Mouse (Mus musculus): ENCODE data around the gene Iqsec2. TPM values are rescaled to one million over a fixed set of nuclear protein-coding genes. Genes with fewer than 3 reads are reported as not detected.

Iqsec2 gene
- 52.8 and 55.6 TPM in 2 replicates for polyA plus RNA-seq (2012; rRNA removed)

DNA sequence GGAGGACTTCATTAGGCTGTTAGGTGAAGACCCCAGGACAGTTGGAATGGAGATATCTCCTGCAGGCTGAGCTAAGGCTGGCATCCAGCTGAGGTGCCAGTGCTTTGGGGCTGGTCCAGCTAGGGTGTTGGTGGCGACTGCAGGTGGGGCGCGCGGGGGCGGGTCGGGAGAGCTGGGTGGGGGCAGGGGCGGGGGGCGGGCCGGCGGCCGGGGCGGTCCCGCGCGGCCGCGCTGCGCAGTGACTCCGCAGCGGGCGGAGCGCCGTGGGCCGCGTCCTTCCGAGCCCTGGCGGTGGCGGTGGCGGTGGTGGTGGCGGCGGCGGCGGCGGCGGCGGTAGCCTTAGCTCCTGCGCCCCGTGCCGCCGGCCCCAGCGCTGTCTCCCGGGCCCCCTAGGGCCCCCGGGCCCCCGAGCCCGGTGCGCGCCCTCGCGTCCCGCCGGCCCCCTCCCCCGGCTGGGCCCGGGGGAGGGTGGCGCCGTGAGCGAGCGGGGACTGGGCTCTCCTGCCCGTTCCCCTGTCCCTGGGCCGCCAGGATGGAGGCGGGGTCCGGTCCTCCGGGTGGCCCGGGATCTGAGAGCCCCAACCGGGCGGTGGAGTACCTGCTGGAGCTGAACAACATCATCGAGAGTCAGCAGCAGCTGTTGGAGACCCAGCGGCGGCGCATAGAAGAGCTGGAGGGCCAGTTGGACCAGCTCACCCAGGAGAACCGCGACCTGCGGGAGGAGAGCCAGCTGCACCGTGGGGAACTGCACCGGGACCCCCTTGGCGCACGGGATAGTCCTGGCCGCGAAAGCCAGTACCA is at the start of gene Iqsec2:
Gene Iqsec2 (plus strand): TSS at position 328 of the 801 bp plus-strand sequence.
- peak within 1 kb of the TSS; percentile 97 for H3K4me3 ChIP-seq (ENCODE audit: insufficient read depth, low read length)
- no peak for TF ChIP-seq POLR2A (IDR thresholded peaks at IDR 0.05; ENCODE audit: extremely low read depth, insufficient read depth, low read length)
- no peak for TF ChIP-seq CTCF (IDR thresholded peaks at IDR 0.05; ENCODE audit: extremely low read depth, insufficient read depth, low read length)
- peaks cover 4% of the 10 kb centered on the region; the same call in 1 of the 2 replicates for H3K4me1 ChIP-seq (ENCODE audit: control insufficient read depth, insufficient read depth, low read length)
- peak within 1 kb of the TSS; percentile 70 for H3K27ac ChIP-seq (ENCODE audit: insufficient read depth, low read length)

DNA sequence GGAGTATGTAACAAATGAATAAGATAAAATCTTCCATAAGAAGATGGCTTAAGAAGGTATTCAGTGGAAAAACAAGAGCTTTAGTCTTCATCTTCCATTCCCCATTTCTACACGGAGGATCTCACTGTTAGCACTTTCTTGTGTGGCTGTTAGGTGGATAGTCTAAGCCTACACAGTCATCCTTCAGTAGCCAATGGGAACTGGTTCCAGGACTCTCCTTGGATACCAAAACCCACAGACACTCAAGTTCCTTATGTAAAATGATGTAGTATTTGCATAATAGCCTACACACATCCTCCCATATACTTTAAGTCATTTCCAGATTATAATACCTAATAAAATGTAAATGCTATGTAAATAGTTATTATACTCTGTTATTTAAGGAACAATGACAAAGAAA is 46.5 kb upstream of the Iqsec2 start:
- TF ChIP-seq POLR2A (IDR thresholded peaks at IDR 0.05; ENCODE audit: extremely low read depth, insufficient read depth, low read length) (no peak), CTCF (IDR thresholded peaks at IDR 0.05; ENCODE audit: extremely low read depth, insufficient read depth, low read length) (no peak)

DNA sequence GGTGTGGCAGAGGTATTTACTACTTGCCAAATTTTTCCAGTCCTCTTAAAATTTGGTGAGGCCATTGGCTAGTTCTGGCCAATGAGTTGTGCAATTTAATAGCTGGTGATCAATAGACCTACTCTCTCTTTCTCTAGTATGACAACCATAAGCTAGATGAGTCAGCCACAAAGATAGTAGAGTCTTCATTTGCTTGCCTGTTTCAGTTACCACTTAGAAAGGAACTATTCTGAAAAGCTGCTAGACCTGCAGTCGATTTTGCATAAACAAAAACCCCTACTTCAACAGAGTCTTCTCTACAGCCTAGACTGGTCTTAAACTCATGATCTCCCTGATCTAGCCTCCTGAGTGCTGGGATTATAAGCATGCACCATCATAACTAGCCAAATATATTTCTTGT is 22.4 kb upstream of the Iqsec2 start:
- H3K4me1 ChIP-seq (ENCODE audit: control insufficient read depth, insufficient read depth, low read length) = no peaks in the 10 kb centered on the region
- H3K4me3 ChIP-seq (ENCODE audit: insufficient read depth, low read length) = no peak overlapping the region
- no peak overlapping the region for H3K27ac ChIP-seq (ENCODE audit: insufficient read depth, low read length)
- no peak for TF ChIP-seq CTCF (IDR thresholded peaks at IDR 0.05; ENCODE audit: extremely low read depth, insufficient read depth, low read length)
- no peak for TF ChIP-seq POLR2A (IDR thresholded peaks at IDR 0.05; ENCODE audit: extremely low read depth, insufficient read depth, low read length)

More for the DNA sequence above, 46.5 kb upstream of the Iqsec2 start:
- Histone ChIP-seq H3K4me1 (ENCODE audit: control insufficient read depth, insufficient read depth, low read length) (no peaks in the 10 kb centered on the region), H3K4me3 (ENCODE audit: insufficient read depth, low read length) (no peak overlapping the region), H3K27ac (ENCODE audit: insufficient read depth, low read length) (no peak overlapping the region)

DNA sequence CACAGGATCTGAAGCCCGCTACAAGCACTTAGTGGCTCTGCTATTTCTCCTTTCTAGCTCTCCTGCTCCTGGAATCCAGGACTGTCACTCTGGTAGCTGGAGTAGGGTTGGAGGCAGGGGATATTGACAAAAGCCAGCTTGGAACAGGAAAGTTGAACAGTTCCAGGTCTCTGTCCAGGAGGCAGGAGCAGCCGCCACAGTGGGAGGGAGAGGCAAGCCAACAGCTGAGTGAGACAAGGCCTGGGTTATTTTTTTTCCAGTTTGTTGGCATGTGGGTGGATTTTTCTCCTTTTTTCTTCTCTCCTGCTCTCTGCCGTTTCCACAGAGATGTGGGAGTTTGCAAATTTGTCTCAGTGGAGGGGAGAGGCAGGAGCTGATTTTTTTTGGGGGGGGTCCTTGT is 13.3 kb upstream of the Iqsec2 start:
- Histone ChIP-seq H3K4me3 (ENCODE audit: insufficient read depth, low read length) (no peak overlapping the region), H3K27ac (ENCODE audit: insufficient read depth, low read length) (no peak overlapping the region), H3K4me1 (ENCODE audit: control insufficient read depth, insufficient read depth, low read length) (no peaks in the 10 kb centered on the region; the same call in 1 of the 2 replicates)
- TF ChIP-seq POLR2A (IDR thresholded peaks at IDR 0.05; ENCODE audit: extremely low read depth, insufficient read depth, low read length) (no peak), CTCF (IDR thresholded peaks at IDR 0.05; ENCODE audit: extremely low read depth, insufficient read depth, low read length) (no peak)

DNA sequence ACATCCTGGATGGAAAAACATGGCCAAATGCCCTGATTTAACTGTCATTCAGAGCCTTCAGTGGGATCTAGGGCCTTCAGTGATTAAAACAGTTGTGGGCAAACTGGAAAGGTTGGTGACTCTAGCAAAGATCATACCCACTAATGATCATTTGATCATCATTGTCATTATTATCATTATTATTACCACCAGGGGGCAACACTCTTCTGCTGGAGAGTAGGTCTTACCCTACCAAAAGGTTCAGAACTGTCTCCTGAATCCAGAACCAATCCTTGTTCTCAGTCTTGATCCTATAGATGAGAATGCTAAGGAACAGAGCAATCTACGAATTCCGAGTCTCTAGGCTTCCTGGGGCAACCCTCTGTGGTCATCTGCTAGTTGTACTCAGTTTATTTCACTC is 12.0 kb upstream of the Iqsec2 start:
- Histone ChIP-seq H3K27ac (ENCODE audit: insufficient read depth, low read length) (no peak overlapping the region), H3K4me1 (ENCODE audit: control insufficient read depth, insufficient read depth, low read length) (no peaks in the 10 kb centered on the region; the same call in 1 of the 2 replicates), H3K4me3 (ENCODE audit: insufficient read depth, low read length) (no peak overlapping the region)
- no peak for TF ChIP-seq POLR2A (IDR thresholded peaks at IDR 0.05; ENCODE audit: extremely low read depth, insufficient read depth, low read length)
- no peak for TF ChIP-seq CTCF (IDR thresholded peaks at IDR 0.05; ENCODE audit: extremely low read depth, insufficient read depth, low read length)

DNA sequence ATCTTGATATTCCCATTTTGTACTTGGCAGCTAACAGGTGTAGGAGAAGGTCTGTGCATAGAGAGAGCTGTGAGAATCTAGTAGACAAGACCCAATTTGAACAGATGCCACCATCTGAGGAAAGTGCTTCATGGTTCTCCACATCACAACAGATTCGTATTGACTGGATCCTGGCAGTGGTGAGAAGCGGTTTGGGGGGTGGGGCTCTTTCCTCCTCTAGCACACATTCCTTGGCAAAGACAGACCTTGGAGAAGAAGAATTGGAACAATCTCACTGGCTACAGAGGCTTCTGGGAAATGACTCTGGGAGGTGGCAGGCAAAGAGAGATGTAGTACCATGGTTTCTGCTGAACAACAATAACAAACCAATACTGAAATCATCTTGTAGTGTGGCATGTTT is 8.9 kb upstream of the Iqsec2 start:
- Histone ChIP-seq H3K4me3 (ENCODE audit: insufficient read depth, low read length) (no peak overlapping the region), H3K4me1 (ENCODE audit: control insufficient read depth, insufficient read depth, low read length) (no peaks in the 10 kb centered on the region; the same call in 1 of the 2 replicates), H3K27ac (ENCODE audit: insufficient read depth, low read length) (no peak overlapping the region)
- no peak for TF ChIP-seq POLR2A (IDR thresholded peaks at IDR 0.05; ENCODE audit: extremely low read depth, insufficient read depth, low read length)
- TF ChIP-seq CTCF (IDR thresholded peaks at IDR 0.05; ENCODE audit: extremely low read depth, insufficient read depth, low read length) = no peak

DNA sequence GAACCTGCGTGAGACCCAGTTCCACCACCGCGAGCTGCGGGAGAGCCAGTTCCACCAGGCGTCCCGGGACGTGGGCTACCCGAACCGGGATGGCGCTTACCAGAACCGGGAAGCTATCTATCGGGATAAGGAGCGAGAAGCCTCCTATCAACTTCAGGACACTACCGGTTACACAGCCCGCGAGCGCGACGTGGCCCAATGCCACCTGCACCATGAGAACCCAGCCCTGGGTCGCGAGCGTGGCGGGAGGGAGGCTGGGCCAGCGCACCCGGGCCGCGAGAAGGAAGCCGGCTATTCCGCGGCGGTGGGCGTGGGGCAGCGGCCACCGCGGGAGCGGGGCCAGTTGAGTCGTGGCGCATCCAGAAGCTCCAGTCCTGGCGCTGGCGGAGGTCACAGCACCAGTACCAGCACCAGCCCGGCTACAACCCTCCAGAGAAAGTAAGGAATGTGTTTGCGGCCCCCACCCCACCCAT is 710 bp downstream of the Iqsec2 start:
- Histone ChIP-seq H3K27ac (ENCODE audit: insufficient read depth, low read length) (peak overlapping the region; percentile 70), H3K4me3 (ENCODE audit: insufficient read depth, low read length) (peak overlapping the region; percentile 97), H3K4me1 (ENCODE audit: control insufficient read depth, insufficient read depth, low read length) (peaks cover 6% of the 10 kb centered on the region; the same call in 1 of the 2 replicates)
- TF ChIP-seq CTCF (IDR thresholded peaks at IDR 0.05; ENCODE audit: extremely low read depth, insufficient read depth, low read length) (no peak), POLR2A (IDR thresholded peaks at IDR 0.05; ENCODE audit: extremely low read depth, insufficient read depth, low read length) (no peak)

DNA sequence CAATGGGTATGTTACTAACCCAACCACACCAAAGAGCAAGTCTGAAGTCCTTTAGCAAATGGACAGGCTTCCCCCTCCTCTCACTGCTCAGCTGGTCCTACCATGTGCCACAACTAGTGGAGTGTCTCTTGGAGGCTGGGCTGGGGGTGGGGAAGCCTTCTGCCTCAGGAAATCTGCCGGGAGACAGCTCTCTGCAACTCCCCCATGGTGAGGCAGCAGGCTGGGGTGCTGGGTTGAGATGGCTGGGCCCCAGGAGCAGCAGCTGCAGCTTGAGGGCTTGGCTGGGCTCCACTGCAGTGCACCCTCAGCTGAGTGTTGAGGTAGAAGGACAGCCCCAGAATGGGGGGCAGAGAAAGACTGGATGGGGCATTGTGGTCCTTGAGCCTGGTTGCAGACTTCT is 2.1 kb downstream of the Iqsec2 start:
- peak overlapping the region; percentile 66 for H3K27ac ChIP-seq (ENCODE audit: insufficient read depth, low read length)

DNA sequence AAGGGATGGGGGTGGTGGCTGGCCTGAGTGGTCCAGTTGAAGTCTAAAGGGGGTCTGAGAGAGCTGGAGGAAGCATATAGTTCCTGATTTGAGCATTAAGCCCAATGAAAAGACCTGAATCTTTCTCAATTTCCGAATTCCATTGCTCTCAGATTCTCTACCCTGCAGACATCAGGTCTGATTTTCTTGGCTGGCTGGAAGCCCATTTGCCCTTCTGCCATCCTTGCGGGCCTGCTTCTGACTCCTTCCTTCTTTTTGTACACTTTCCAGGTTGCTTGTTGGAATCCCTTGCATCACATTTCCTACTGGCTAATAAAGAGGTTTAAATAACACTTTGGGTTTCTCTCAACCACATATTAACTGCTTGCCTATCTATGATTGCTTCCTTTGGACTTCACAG is 2.6 kb downstream of the Iqsec2 start:
- TF ChIP-seq POLR2A (IDR thresholded peaks at IDR 0.05; ENCODE audit: extremely low read depth, insufficient read depth, low read length) (no peak), CTCF (IDR thresholded peaks at IDR 0.05; ENCODE audit: extremely low read depth, insufficient read depth, low read length) (no peak)
- Histone ChIP-seq H3K4me3 (ENCODE audit: insufficient read depth, low read length) (peak overlapping the region; percentile 97), H3K4me1 (ENCODE audit: control insufficient read depth, insufficient read depth, low read length) (peaks cover 8% of the 10 kb centered on the region; the same call in 1 of the 2 replicates), H3K27ac (ENCODE audit: insufficient read depth, low read length) (peak overlapping the region; percentile 66)

More for the DNA sequence above, 2.1 kb downstream of the Iqsec2 start:
- TF ChIP-seq POLR2A (IDR thresholded peaks at IDR 0.05; ENCODE audit: extremely low read depth, insufficient read depth, low read length) (no peak), CTCF (IDR thresholded peaks at IDR 0.05; ENCODE audit: extremely low read depth, insufficient read depth, low read length) (no peak)
- H3K4me1 ChIP-seq (ENCODE audit: control insufficient read depth, insufficient read depth, low read length) = peaks cover 6% of the 10 kb centered on the region; the same call in 1 of the 2 replicates
- peak overlapping the region; percentile 97 for H3K4me3 ChIP-seq (ENCODE audit: insufficient read depth, low read length)
